Mouse (Mus musculus) heart, adult 9 months (tissue): ENCODE measurements at regions not wholly inside any gene's neighbourhood (a gene's known extent, or its start where the extent isn't known, plus 50 kb on each side); places are given as distances from the start of the nearest gene placed in this dataset.

Experiments
- DNase-seq, 2 experiments: peaks; one replicate each; pipeline ENCODE4 v3.0.0; 2022; ENCODE audit warnings: low spot score in 2 of 2

- DNase-seq = no peak
These were observed 96.8 kb upstream of the Fat1 start for GRCm38 (mm10) chr8:44838431-44838830.

- DNase-seq = no peak
These were observed 95.6 kb upstream of the Fat1 start for GRCm38 (mm10) chr8:44839504-44840209.

- no peak for DNase-seq
These were observed 94.6 kb upstream of the Fat1 start for GRCm38 (mm10) chr8:44840646-44841045.

GRCm38 (mm10) chr8:44844362-44844761 lies 90.9 kb upstream of the Fat1 start:
- no peak for DNase-seq

- no peak for DNase-seq
These were observed 83.0 kb upstream of the Fat1 start for GRCm38 (mm10) chr8:44852223-44852622.

GRCm38 (mm10) chr8:44855115-44855514 lies 80.1 kb upstream of the Fat1 start:
- no peak for DNase-seq

- DNase-seq = no peak
These were observed 68.0 kb upstream of the Fat1 start for GRCm38 (mm10) chr8:44867202-44867601.

- no peak for DNase-seq
These were observed 67.6 kb upstream of the Fat1 start for GRCm38 (mm10) chr8:44867666-44868065.

- DNase-seq = no peak
These were observed 58.2 kb upstream of the Fat1 start for GRCm38 (mm10) chr8:44877066-44877465.

GRCm38 (mm10) chr8:44878208-44878607 lies 57.0 kb upstream of the Fat1 start:
- no peak for DNase-seq

- no peak for DNase-seq
These were observed 56.1 kb upstream of the Fat1 start for GRCm38 (mm10) chr8:44879186-44879585.

- DNase-seq = no peak
These were observed 50.7 kb upstream of the Fat1 start for GRCm38 (mm10) chr8:44884399-44885006.
